Mouse (Mus musculus) mesoderm, embryonic 11.5 days (tissue): ENCODE results near the gene Bfar.
A peak's percentile ranks its signal among the peaks of the same experiment; 100 is the strongest.
"Not testable (repeated sequence)": the region's sequence is repeated elsewhere in the genome, so short reads cannot be mapped to it uniquely, and the experiment has no call there.

Source experiments
- DNase-seq: peaks from one replicate; pipeline ENCODE4 v3.0.0-alpha.2; 2012; ENCODE audit warnings: low read depth, low spot score

Gene Bfar

GRCm38 (mm10) chr16:13722937-13723336, 51.3 kb downstream of the Bfar start:
- no peak for DNase-seq

DNA sequence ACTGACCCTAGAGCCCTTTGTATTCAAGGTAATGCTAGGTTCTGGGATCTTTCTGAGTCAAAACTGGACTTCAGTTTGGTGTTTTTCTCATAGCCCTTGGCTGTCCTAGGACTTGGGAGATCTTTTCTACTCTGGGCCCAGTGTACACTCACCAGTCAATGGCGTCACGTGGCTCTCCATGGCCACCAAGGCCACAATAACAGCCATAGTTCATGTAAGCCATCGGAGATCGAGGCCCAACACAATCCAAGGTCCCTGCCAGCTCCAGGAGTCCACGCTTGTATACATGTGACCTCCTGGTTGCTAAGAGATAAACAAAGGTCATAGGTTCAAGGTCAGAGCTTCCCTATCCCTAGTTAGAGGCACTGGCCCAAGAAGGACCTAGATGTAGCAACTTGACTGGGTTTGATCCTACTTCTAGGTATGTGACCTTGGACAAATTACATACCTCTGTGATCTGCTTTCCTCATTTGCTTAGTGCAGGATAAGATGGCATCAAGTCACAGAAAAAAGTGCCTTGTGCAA, 56.2 kb downstream of the Bfar start:
- DNase-seq = no peak

DNA sequence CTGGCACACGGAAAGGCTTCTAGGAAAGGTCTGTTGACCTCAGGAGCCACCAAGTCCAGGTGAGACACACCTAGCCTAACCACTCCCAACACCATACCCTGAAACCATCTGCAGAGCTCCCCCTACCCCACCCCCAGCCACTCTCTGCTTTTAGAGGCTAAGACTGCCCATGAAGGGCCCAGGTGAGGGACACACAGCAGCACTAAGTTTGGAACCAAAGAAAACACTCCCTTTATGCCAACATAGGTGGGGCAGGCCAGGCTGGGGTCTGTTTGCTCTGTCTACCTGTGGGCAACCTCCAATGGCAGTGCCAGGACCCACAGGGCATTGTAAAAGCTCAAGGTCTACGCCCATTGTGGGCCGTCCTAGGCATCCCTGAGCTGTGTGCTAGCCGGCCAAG, 57.8 kb downstream of the Bfar start:
- DNase-seq = no peak

DNA sequence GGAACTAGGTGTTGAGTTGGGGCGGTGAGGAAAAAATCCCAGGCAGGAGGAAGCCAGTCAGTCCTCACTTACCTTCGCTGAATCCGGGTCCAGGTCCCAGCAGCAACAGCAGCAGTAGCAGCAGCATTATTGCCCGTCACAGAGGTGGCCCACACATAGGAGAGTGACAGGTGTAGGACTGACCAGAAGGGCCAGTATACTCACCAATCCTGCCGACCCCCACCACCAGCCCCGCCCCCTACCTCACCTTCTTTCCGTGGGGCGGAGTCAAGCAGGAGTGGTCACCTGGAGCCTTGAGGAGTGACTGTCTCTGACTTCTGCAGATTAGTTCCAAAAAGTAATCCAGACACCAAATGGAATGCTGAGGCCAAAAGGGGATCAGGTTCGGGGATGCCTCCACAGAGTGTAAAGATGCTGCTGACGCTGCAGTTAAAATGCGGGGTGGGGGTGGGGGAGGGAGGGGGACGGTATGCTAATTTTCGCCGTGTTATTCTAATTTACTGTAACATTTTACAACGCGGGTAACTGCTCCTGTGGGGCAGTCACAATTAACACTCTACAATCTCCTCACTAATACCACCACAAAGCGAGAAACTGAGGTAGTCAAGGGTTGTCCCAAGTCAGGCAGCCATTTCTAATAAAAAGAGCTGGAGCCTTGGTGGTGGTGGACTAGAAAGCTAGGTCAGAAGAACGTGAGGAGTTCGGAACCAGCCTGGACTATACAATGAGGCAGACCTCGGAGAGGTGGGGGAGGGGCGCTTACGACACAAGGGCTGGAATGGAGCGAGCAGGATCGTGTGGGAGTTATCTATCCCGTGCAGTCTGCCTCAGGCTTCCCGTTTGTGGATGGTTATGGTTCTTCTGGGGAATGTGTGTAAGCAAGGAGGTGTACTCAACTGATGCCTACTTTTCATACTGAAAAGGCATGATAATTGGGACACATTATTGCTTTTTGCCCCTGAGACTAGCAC, 58.9 kb downstream of the Bfar start, which contains the start of gene Pla2g10:
TSS of gene Pla2g10 (minus strand) at position 699 of the 971 bp plus-strand sequence.
- peak; percentile 36 for DNase-seq

DNA sequence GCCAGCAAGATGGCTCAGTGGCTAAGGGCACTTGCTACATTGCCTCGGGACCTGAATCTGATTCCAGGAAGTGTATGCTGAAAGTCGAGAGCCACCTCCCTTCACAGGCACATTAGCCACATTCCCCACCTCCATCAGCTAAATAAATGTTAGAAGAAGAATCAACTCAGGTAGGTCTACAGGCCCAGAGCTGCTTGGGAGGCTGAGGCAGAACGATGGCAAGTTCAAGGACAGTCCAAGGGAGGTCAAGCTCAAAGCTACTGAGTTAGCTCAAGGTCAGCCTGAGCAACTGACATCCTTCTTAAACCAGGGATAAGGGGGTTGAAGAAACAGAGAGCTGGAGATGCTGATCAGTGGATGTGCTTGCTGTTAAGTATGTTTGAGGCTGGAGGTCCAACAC, 61.1 kb downstream of the Bfar start:
- no peak for DNase-seq

GRCm38 (mm10) chr16:13733518-13734137, 62.0 kb downstream of the Bfar start:
- DNase-seq = peak; percentile 71

- no peak for DNase-seq
Measured at GRCm38 (mm10) chr16:13735977-13736376, 64.3 kb downstream of the Bfar start.

DNA sequence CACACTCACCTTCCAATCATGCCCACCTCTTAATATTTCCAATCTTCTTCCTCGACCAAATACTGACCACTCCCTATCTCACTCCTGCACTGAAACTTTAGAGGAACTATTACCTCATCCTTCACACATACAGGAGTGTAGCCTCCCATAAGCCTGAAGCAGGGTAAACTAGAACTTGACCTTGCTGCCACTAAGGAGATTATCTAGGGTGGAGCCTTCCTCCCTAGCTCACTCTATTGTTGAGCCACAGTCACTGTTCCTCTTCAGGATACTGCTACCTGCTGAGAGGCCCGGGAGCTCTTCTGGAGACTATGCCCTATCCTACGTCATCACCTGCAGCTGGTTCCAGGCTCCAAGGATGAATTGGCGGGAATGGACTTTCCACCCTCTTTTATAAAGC, 67.4 kb downstream of the Bfar start:
- not testable (repeated sequence) for DNase-seq

GRCm38 (mm10) chr16:13740844-13741243, 69.2 kb downstream of the Bfar start:
- DNase-seq = no peak

- no peak for DNase-seq
Measured at GRCm38 (mm10) chr16:13747708-13748107, 76.0 kb downstream of the Bfar start.

DNA sequence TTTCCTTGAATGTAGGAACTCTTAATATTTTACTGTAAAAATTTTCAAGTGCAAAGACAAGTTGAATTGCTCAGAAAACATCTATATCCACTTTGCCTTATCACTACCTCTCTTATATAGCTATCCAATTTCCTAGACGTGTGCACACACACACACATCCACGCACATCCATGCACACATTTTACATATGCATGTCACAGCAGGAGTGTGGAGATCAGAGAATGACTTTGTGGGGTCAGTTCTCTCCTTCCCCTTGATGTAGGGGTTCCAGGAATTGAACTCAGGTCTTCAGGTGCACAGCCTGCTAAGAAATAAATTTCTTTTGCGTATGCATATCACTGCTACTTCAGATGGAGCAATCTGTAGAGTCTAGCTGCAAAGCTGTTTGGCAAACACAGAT, 76.5 kb downstream of the Bfar start:
- no peak for DNase-seq

DNA sequence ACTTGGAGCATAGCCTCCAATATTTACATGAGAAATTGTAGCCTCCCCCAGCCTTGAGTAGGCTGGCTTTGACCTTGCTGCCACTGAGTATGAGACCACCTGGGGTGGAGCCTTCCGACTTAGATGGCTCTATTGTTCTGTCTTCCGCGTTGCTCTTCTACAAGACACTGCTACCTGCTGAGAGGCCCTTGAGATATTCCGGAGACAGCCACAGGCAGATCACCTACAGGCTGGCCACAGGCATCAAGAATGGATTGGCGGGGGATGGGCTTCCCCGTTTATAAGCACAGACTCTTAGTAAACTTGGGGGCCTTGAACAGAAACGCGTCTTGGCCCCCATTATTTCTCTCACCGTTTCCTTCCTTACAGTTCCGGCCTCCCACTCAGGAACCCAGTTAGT, 77.2 kb downstream of the Bfar start:
- DNase-seq = not testable (repeated sequence)

GRCm38 (mm10) chr16:13749306-13749705, 77.6 kb downstream of the Bfar start:
- no peak for DNase-seq

DNA sequence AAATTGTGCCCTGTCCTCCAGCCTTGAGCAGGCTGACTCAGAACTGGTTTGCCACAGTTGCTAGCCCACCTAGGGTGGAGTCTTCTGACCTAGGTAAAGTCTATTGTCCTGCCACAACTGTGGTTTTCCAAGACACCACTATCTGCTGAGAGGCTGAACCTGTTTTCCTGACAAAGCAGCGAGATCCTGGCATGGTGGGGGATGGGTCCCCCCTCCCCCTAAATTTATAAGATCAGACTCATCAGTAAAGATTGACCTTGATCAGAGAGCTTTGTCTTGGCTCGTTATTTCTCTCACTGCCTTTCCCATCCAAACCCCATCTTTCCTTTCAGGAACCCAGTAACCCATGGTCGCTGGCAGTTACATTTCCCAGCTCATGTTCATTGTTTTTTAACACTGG, 78.3 kb downstream of the Bfar start:
- DNase-seq = no peak

GRCm38 (mm10) chr16:13750626-13751025, 79.0 kb downstream of the Bfar start:
- no peak for DNase-seq
